Mouse (Mus musculus) liver, adult 2 months (tissue): ENCODE results near the gene Sin3a. TPM values are rescaled to one million over a fixed set of nuclear protein-coding genes. Genes with fewer than 3 reads are reported as not detected.
A peak's percentile ranks its signal among the peaks of the same experiment; 100 is the strongest.

Source experiments
- DNase-seq: peaks from one replicate; pipeline ENCODE4 v3.0.0-alpha.2; 2011; ENCODE audit warnings: low read depth, low spot score; ENCODE audit errors: extremely low read depth
- H3K27ac ChIP-seq: fragments of 200-500 bp; replicated peaks from 2 replicates; pipeline ENCODE4 v1.5.1; 2012; ENCODE audit warnings: low read depth, mild to moderate bottlenecking, control low read depth, inconsistent platforms, low read length; ENCODE audit not compliant: insufficient read depth
- H3K27me3 ChIP-seq: fragments of 200-500 bp; 2 replicates; pipeline ENCODE4 v1.6.1; 2012; ENCODE audit warnings: mild to moderate bottlenecking, moderate library complexity, low read length, inconsistent platforms; ENCODE audit not compliant: control insufficient read depth, insufficient read depth
- H3K36me3 ChIP-seq: fragments of 200-500 bp; 2 replicates; pipeline ENCODE4 v1.6.1; 2012; ENCODE audit warnings: low read length, inconsistent platforms; ENCODE audit not compliant: control insufficient read depth, insufficient read depth
- H3K4me1 ChIP-seq: fragments of 200-500 bp; 2 replicates; pipeline ENCODE4 v1.6.1; 2011; ENCODE audit warnings: low read length; ENCODE audit not compliant: control insufficient read depth, insufficient read depth
- H3K4me3 ChIP-seq: fragments of 200-500 bp; 2 replicates; pipeline ENCODE4 v1.5.1; 2011; ENCODE audit warnings: low read depth, mild to moderate bottlenecking, control low read depth, low read length, moderate library complexity; ENCODE audit not compliant: insufficient read depth
- H3K79me2 ChIP-seq: fragments of 200-500 bp; 2 replicates; pipeline ENCODE4 v1.6.1; 2012; ENCODE audit warnings: inconsistent platforms, mild to moderate bottlenecking, low read length, moderate library complexity; ENCODE audit not compliant: control insufficient read depth, insufficient read depth
- H3K9ac ChIP-seq: fragments of 200-500 bp; 2 replicates; pipeline ENCODE4 v1.6.1; 2012; ENCODE audit warnings: low read depth, mild to moderate bottlenecking, control low read depth, inconsistent platforms, low read length
- CTCF ChIP-seq: fragments of 200-500 bp; IDR thresholded peaks from 2 replicates; pipeline ENCODE4 v1.5.1; 2011; ENCODE audit warnings: low read depth, low read length, control low read depth
- POLR2A ChIP-seq: fragments of 200-500 bp; IDR thresholded peaks from 2 replicates; pipeline ENCODE4 v1.6.1; 2011; ENCODE audit warnings: low read length, control low read depth; ENCODE audit not compliant: insufficient read depth; ENCODE audit errors: extremely low read depth
- WGBS: fragments of 180-500 bp; shearing (Covaris S2); methylation state at CpG from one replicate; pipeline ENCODE4 v1.1.7; 2018; 5-methylcytosine and 5-hydroxymethylcytosine counted together
- polyA plus RNA-seq: library from polyadenylated mRNA; depleted of rRNA; stranded (reverse); fragments of >200 nt; gene quantifications from 2 replicates; pipeline ENCODE4 v1.2.3, GENCODE M21; 2012
- total RNA-seq: library from RNA; depleted of rRNA; stranded (reverse); fragments of >200 nt; gene quantifications from 2 replicates; pipeline ENCODE4 v1.2.3, GENCODE M21; 2014

The Sin3a gene
- total and polyA plus RNA-seq, 2 experiments, result 15.1 to 34.6 TPM

- peak overlapping the region; percentile 79 for H3K27ac ChIP-seq
- WGBS, result 7% methylated on average over 17 of the region's 17 CpGs
- no peaks in the 10 kb centered on the region for H3K36me3 ChIP-seq
- peaks cover 16% of the 10 kb centered on the region; the same call in 1 of the 2 replicates for H3K79me2 ChIP-seq
- peak; percentile 74 for DNase-seq
- peak overlapping the region; percentile 36; the same call in 1 of the 2 replicates for H3K9ac ChIP-seq
- no peaks in the 10 kb centered on the region for H3K27me3 ChIP-seq
- H3K4me3 ChIP-seq, result peak overlapping the region; percentile 45
- no peak for TF ChIP-seq POLR2A
- TF ChIP-seq CTCF, result no peak
- H3K4me1 ChIP-seq, result peaks cover 17% of the 10 kb centered on the region
Observed at GRCm38 (mm10) chr9:57074822-57075603, 3.2 kb downstream of the Sin3a start.

GRCm38 (mm10) chr9:57075681-57076381, 4.0 kb downstream of the Sin3a start:
- peaks cover 12% of the 10 kb centered on the region for H3K4me1 ChIP-seq
- peaks cover 18% of the 10 kb centered on the region; the same call in 1 of the 2 replicates for H3K79me2 ChIP-seq
- H3K27me3 ChIP-seq, result no peaks in the 10 kb centered on the region
- H3K9ac ChIP-seq, result 0 out of 2 replicates have a peak overlapping the region, but pooled peaks have one; percentile 36
- H3K4me3 ChIP-seq, result peak overlapping the region; percentile 97
- peak overlapping the region; percentile 79 for H3K27ac ChIP-seq
- no peak for TF ChIP-seq CTCF
- TF ChIP-seq POLR2A, result 0 out of 2 replicates have a peak, but pooled peaks have one; percentile 20
- no peaks in the 10 kb centered on the region for H3K36me3 ChIP-seq
- DNase-seq, result peak; percentile 99
- WGBS, result under 1% methylated on average over 43 of the region's 43 CpGs

- H3K4me1 ChIP-seq, result peaks cover 12% of the 10 kb centered on the region
- peak overlapping the region; percentile 95 for H3K9ac ChIP-seq
- no peaks in the 10 kb centered on the region; the same call in 1 of the 2 replicates for H3K36me3 ChIP-seq
- peak; percentile 67 for DNase-seq
- peak overlapping the region; percentile 98 for H3K27ac ChIP-seq
- peaks cover 22% of the 10 kb centered on the region for H3K79me2 ChIP-seq
- no peak for TF ChIP-seq CTCF
- no peak for TF ChIP-seq POLR2A
- H3K27me3 ChIP-seq, result no peaks in the 10 kb centered on the region
- WGBS, result under 1% methylated on average over 72 of the region's 72 CpGs
- peak overlapping the region; percentile 97 for H3K4me3 ChIP-seq
Observed at GRCm38 (mm10) chr9:57076701-57077660, 5.1 kb downstream of the Sin3a start.

GRCm38 (mm10) chr9:57082236-57082635, 10.4 kb downstream of the Sin3a start:
- H3K27me3 ChIP-seq, result no peaks in the 10 kb centered on the region
- peaks cover 2% of the 10 kb centered on the region for H3K4me1 ChIP-seq
- WGBS, result 78% methylated on average over 3 of the region's 3 CpGs
- H3K27ac ChIP-seq, result no peak overlapping the region
- no peak for TF ChIP-seq POLR2A
- no peak for TF ChIP-seq CTCF
- peaks cover 14% of the 10 kb centered on the region for H3K36me3 ChIP-seq
- DNase-seq, result no peak
- H3K79me2 ChIP-seq, result peaks cover 34% of the 10 kb centered on the region
- H3K4me3 ChIP-seq, result no peak overlapping the region
- no peak overlapping the region for H3K9ac ChIP-seq

DNA sequence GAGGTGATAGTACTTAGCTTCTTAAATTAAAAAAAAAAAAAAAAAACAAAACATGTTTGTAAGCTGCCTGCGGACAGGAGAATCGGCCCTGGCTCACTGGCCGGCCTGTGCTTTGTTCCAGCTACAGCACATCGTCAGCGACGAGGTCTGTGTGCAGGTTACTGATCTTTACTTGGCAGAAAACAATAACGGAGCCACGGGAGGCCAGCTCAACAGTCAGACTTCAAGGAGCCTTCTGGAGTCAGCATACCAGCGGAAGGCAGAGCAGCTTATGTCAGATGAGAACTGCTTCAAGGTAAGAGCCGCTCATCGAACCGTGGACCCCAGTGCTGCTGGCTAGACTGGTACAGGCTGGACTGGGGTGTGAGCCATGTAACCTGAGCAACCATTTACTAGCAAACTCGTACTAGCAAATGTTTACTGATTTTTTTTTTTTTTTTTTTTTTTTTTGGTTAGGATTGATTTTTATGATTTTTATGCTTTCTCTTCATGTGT, 45.5 kb downstream of the Sin3a start:
- Histone ChIP-seq H3K4me3 (no peak overlapping the region), H3K79me2 (no peaks in the 10 kb centered on the region; the same call in 1 of the 2 replicates), H3K36me3 (peaks cover 65% of the 10 kb centered on the region), H3K9ac (no peak overlapping the region), H3K27ac (no peak overlapping the region), H3K27me3 (no peaks in the 10 kb centered on the region), H3K4me1 (no peaks in the 10 kb centered on the region)
- 90% methylated on average over 13 of the region's 13 CpGs for WGBS
- DNase-seq, result no peak
- TF ChIP-seq POLR2A, result no peak
- no peak for TF ChIP-seq CTCF
